Mouse (Mus musculus) stomach, embryonic 16.5 days (tissue): Measurements from ENCODE around the gene Ncf4. TPM values are rescaled to one million over a fixed set of nuclear protein-coding genes. Genes with fewer than 3 reads are reported as not detected.

Experiments used
- ATAC-seq: fragments of 200-750 bp; cut with Nextera tagmentation; 2 replicates; pipeline ENCODE4 v1.8.0; 2017; ENCODE audit warnings: moderate number of reproducible peaks, moderate TSS enrichment; ENCODE audit not compliant: insufficient read depth, low FRiP score
- H3K27ac ChIP-seq: fragments of 300-500 bp; sonication (generic); 2 replicates; pipeline ENCODE4 v1.5.1; 2014; ENCODE audit warnings: low read length
- H3K27me3 ChIP-seq: fragments of 300-500 bp; sonication (generic); 2 replicates; pipeline ENCODE4 v1.6.1; 2014; ENCODE audit warnings: low read length, control low read depth, mixed read lengths; ENCODE audit not compliant: control insufficient read depth, insufficient read depth
- H3K36me3 ChIP-seq: fragments of 300-500 bp; sonication (generic); 2 replicates; pipeline ENCODE4 v1.6.1; 2014; ENCODE audit warnings: low read length; ENCODE audit not compliant: control insufficient read depth, insufficient read depth
- H3K4me1 ChIP-seq: fragments of 300-500 bp; sonication (generic); 2 replicates; pipeline ENCODE4 v1.6.1; 2014; ENCODE audit warnings: low read length, control low read depth, mixed read lengths; ENCODE audit not compliant: control insufficient read depth, insufficient read depth
- H3K4me2 ChIP-seq: fragments of 300-500 bp; sonication (generic); 2 replicates; pipeline ENCODE4 v1.6.1; 2014; ENCODE audit warnings: low read depth, low read length, mixed read lengths
- H3K4me3 ChIP-seq: fragments of 300-500 bp; sonication (generic); replicated peaks from 2 replicates; pipeline ENCODE4 v1.5.1; 2014; ENCODE audit warnings: mild to moderate bottlenecking, low read length
- H3K9ac ChIP-seq: fragments of 300-500 bp; sonication (generic); 2 replicates; pipeline ENCODE4 v1.6.1; 2014; ENCODE audit warnings: low read length
- H3K9me3 ChIP-seq: fragments of 300-500 bp; sonication (generic); replicated peaks from 2 replicates; pipeline ENCODE4 v1.6.1; 2016; ENCODE audit warnings: low read length, control low read depth; ENCODE audit not compliant: control insufficient read depth
- WGBS: fragments of 180-500 bp; shearing (Covaris S2); extraction: QIAGEN DNeasy Blood & Tissue Kit; methylation state at CpG from one replicate; pipeline ENCODE4 v1.1.7; 2014; 5-methylcytosine and 5-hydroxymethylcytosine counted together
- polyA plus RNA-seq: library from polyadenylated mRNA; unstranded; fragments of >200 nt; fragmentation: Nextera tagmentation; extraction: Ambion mirVana; gene quantifications from 2 replicates; pipeline ENCODE4 v1.2.1, GENCODE M21; 2015

The Ncf4 gene
- polyA plus RNA-seq, 1 experiment from 2014 or later: 11.9 TPM

- H3K36me3 ChIP-seq: no peaks in the 10 kb centered on the region
- H3K4me1 ChIP-seq: no peaks in the 10 kb centered on the region
- H3K9ac ChIP-seq: no peak overlapping the region
- ATAC-seq: peak; percentile 29; the same call in 1 of the 2 replicates
- WGBS: 71% methylated on average over 12 of the region's 12 CpGs
- H3K27me3 ChIP-seq: no peaks in the 10 kb centered on the region
- no peak overlapping the region for H3K4me2 ChIP-seq
- H3K27ac ChIP-seq: no peak overlapping the region
- H3K9me3 ChIP-seq: no peaks in the 10 kb centered on the region
- H3K4me3 ChIP-seq: no peak overlapping the region
Observed at GRCm38 (mm10) chr15:78227816-78228215, 16.8 kb upstream of the Ncf4 start.

GRCm38 (mm10) chr15:78231346-78232331 is 13.0 kb upstream of the Ncf4 start:
- H3K4me1 ChIP-seq: no peaks in the 10 kb centered on the region
- no peak for ATAC-seq
- no peak overlapping the region for H3K4me3 ChIP-seq
- H3K27me3 ChIP-seq: no peaks in the 10 kb centered on the region
- H3K36me3 ChIP-seq: no peaks in the 10 kb centered on the region
- no peak overlapping the region for H3K27ac ChIP-seq
- WGBS: 8% methylated on average over 13 of the region's 13 CpGs
- no peak overlapping the region for H3K9ac ChIP-seq
- H3K4me2 ChIP-seq: no peak overlapping the region
- no peaks in the 10 kb centered on the region for H3K9me3 ChIP-seq

GRCm38 (mm10) chr15:78234823-78235509 is 9.6 kb upstream of the Ncf4 start:
- Histone ChIP-seq H3K9ac (no peak overlapping the region), H3K4me1 (no peaks in the 10 kb centered on the region), H3K4me2 (no peak overlapping the region), H3K27me3 (no peaks in the 10 kb centered on the region), H3K9me3 (no peaks in the 10 kb centered on the region), H3K4me3 (no peak overlapping the region), H3K36me3 (no peaks in the 10 kb centered on the region), H3K27ac (no peak overlapping the region)
- no peak for ATAC-seq
- 64% methylated on average over 5 of the region's 5 CpGs for WGBS

GRCm38 (mm10) chr15:78239453-78239852 is 5.1 kb upstream of the Ncf4 start:
- Histone ChIP-seq H3K9me3 (no peaks in the 10 kb centered on the region), H3K4me3 (no peak overlapping the region), H3K27me3 (no peaks in the 10 kb centered on the region), H3K4me2 (no peak overlapping the region), H3K9ac (no peak overlapping the region), H3K27ac (no peak overlapping the region), H3K4me1 (no peaks in the 10 kb centered on the region), H3K36me3 (no peaks in the 10 kb centered on the region)
- 25% methylated on average over 10 of the region's 10 CpGs for WGBS
- no peak for ATAC-seq

GRCm38 (mm10) chr15:78239956-78240617 is 4.5 kb upstream of the Ncf4 start:
- 61% methylated on average over 14 of the region's 14 CpGs for WGBS

GRCm38 (mm10) chr15:78241335-78241734 is 3.3 kb upstream of the Ncf4 start:
- Histone ChIP-seq H3K9me3 (no peaks in the 10 kb centered on the region), H3K36me3 (no peaks in the 10 kb centered on the region), H3K9ac (no peak overlapping the region), H3K27ac (no peak overlapping the region), H3K4me3 (no peak overlapping the region), H3K4me2 (no peak overlapping the region), H3K4me1 (no peaks in the 10 kb centered on the region), H3K27me3 (no peaks in the 10 kb centered on the region)
- WGBS: 37% methylated on average over 11 of the region's 11 CpGs
- no peak for ATAC-seq

More at GRCm38 (mm10) chr15:78239956-78240617, 4.5 kb upstream of the Ncf4 start:
- H3K4me3 ChIP-seq: no peak overlapping the region
- no peak overlapping the region for H3K27ac ChIP-seq
- no peak for ATAC-seq
- H3K9ac ChIP-seq: no peak overlapping the region
- no peaks in the 10 kb centered on the region for H3K27me3 ChIP-seq
- H3K9me3 ChIP-seq: no peaks in the 10 kb centered on the region
- H3K4me1 ChIP-seq: no peaks in the 10 kb centered on the region
- H3K36me3 ChIP-seq: no peaks in the 10 kb centered on the region
- H3K4me2 ChIP-seq: no peak overlapping the region

- H3K36me3 ChIP-seq: no peaks in the 10 kb centered on the region
- peak overlapping the region; percentile 42; the same call in 1 of the 2 replicates for H3K9ac ChIP-seq
- H3K4me1 ChIP-seq: no peaks in the 10 kb centered on the region
- no peaks in the 10 kb centered on the region for H3K9me3 ChIP-seq
- no peak for ATAC-seq
- peak overlapping the region; percentile 71 for H3K27ac ChIP-seq
- H3K27me3 ChIP-seq: no peaks in the 10 kb centered on the region
- no peak overlapping the region for H3K4me2 ChIP-seq
- 86% methylated on average over 8 of the region's 8 CpGs for WGBS
- H3K4me3 ChIP-seq: no peak overlapping the region
Observed at GRCm38 (mm10) chr15:78243061-78243460, 1.5 kb upstream of the Ncf4 start.

GRCm38 (mm10) chr15:78243774-78244173 is 827 bp upstream of the Ncf4 start:
- Histone ChIP-seq H3K27me3 (no peaks in the 10 kb centered on the region), H3K9me3 (no peaks in the 10 kb centered on the region), H3K4me1 (no peaks in the 10 kb centered on the region), H3K27ac (peak overlapping the region; percentile 71; the same call in 1 of the 2 replicates), H3K4me3 (no peak overlapping the region), H3K4me2 (no peak overlapping the region), H3K36me3 (no peaks in the 10 kb centered on the region), H3K9ac (no peak overlapping the region)
- WGBS: 55% methylated on average over 6 of the region's 6 CpGs
- peak; percentile 48; the same call in 1 of the 2 replicates for ATAC-seq
